Mouse (Mus musculus): ENCODE results near the gene Arid3b.

- TF ChIP-seq CTCF (IDR thresholded peaks at IDR 0.05; ENCODE audit: borderline replicate concordance, control insufficient read depth, extremely low read depth, insufficient read depth, low read length, poor library complexity) (no peak), POLR2A (IDR thresholded peaks at IDR 0.05; ENCODE audit: control insufficient read depth, extremely low read depth, insufficient read depth, low read length, poor library complexity) (no peak)
These were observed 42.6 kb upstream of the Arid3b start for GRCm38 (mm10) chr9:57879213-57879612.
